Mouse (Mus musculus): ENCODE measurements at regions not wholly inside any gene's neighbourhood (a gene's known extent, or its start where the extent isn't known, plus 50 kb on each side); places are given as distances from the start of the nearest gene placed in this dataset.

GRCm38 (mm10) chr4:99348674-99349073, 53.0 kb downstream of the Gm12689 start:
- DNase-seq (ENCODE audit: low spot score), result no peak

DNA sequence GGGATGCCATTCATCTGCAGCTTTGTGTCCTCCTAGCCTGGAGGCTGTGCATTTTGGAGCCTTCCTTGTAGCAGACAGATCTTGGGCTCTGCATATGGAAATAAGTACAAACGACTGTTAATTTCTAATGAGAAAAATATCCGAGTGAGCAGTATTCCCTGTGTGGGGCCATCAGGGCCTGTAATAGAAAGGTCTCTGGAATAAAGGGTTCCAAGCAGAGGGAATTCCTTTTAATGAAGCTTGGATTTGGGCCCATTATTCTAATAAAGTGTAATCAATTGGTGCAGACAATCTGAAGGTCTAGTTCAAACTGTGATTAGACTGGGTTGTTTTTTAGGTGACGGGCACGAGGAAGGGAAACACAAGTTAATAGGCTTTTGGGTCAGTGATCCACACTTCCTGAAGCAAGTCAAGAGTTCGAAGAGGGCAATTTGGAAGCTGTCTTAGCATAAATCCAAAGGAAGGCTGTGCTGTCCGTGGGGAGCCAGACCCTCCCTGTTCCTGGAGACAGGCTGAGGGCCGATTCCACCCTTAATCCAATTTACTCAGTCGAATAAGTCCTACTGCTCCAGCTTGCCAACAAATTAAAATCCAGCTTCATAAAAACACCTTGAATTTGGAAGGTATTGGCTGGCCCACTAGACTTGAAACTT, 57.5 kb downstream of the Gm12689 start:
- no peak for DNase-seq (ENCODE audit: low spot score)

- DNase-seq (ENCODE audit: low spot score), result no peak
Measured at GRCm38 (mm10) chr4:99354241-99354640, 58.5 kb downstream of the Gm12689 start.

DNA sequence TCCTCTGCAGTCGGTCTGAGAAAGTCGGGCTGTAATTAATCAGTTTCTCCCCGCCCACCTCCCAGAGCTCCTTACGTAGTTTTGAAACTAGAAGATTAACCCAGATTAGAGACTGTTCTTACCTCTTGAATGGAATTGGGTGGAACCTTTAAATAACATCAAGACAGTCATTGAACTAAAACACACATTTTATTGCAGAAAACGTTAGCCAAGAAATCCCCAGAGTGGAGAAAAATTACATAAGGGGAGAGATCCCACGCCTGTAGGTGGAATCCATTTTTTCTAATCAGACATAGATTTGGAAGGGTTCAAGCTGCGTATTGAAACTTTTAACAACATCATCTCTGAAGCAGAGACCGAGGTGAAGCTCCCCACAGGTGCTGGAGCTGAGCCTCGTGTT, 59.1 kb downstream of the Gm12689 start:
- no peak for DNase-seq (ENCODE audit: low spot score)

GRCm38 (mm10) chr4:99368036-99368435, 72.3 kb downstream of the Gm12689 start:
- DNase-seq (ENCODE audit: low spot score), result no peak

DNA sequence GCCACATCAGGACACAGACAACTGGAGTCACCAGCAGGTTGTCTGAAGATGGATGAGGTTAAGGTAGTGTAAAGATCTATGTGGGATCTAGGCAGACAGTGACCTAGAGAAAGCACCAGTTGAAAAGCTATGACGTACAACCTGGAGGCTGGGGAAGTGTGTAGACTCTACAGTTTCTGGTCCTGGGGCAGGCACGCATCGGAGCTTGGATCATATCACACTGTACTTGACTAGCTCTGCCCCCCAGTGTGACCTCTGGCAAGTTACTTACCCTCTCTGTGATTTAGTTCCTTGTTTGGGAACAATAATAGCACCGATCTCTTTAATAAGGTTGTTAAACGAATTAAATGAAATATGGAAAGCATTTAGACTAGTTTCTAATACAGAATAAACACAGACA, 75.5 kb downstream of the Gm12689 start:
- no peak for DNase-seq (ENCODE audit: low spot score)

DNA sequence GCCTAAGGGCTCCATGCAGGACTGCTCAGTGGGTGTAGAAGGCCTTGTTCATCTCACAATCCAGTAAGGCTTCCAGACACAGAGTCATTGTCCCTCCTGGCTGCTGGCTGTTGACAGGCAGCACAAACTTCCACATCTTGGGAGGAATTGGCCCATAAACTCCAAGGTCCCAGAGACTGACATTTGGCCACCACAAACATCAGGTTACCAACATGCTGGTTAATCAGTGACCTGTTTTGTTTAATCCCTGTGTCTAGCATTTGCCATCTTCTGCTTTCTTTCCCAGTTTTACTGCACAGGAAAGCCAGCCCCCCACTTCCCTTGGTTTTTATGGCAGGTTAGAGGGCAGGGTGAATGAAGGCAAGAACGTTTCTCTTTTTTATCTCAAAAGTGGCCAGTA, 80.5 kb downstream of the Gm12689 start:
- DNase-seq (ENCODE audit: low spot score), result no peak

- peak; percentile 38 for DNase-seq (ENCODE audit: low spot score)
Measured at GRCm38 (mm10) chr4:99376911-99377310, 81.2 kb downstream of the Gm12689 start.

GRCm38 (mm10) chr4:99379983-99380382, 84.3 kb downstream of the Gm12689 start:
- peak; percentile 33 for DNase-seq (ENCODE audit: low spot score)

- peak; percentile 37 for DNase-seq (ENCODE audit: low spot score)
Measured at GRCm38 (mm10) chr4:99385381-99385780, 89.7 kb downstream of the Gm12689 start.

GRCm38 (mm10) chr4:99389428-99389827, 93.7 kb downstream of the Gm12689 start:
- no peak for DNase-seq (ENCODE audit: low spot score)

GRCm38 (mm10) chr4:99392986-99393385, 97.3 kb downstream of the Gm12689 start:
- DNase-seq (ENCODE audit: low spot score), result no peak

DNA sequence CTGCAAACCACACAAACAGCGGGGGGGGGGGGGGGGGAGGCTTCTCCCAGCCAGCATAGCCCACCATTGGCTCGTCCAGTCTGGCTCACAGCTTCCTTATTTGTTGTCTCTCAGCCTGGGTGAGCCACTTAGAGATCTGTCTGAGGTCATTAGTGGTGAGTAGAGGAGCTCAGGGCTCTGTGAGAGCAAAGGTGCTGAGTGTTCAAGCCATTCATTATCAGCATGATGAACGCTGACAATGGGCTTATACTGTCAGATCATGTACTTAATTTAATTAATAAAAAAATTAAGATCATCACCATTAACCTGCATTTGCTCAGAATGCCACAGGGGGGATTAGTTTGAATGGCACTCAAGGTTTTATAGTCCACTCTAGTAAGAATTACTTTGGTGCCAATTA, 98.5 kb downstream of the Gm12689 start:
- no peak for DNase-seq (ENCODE audit: low spot score)

DNA sequence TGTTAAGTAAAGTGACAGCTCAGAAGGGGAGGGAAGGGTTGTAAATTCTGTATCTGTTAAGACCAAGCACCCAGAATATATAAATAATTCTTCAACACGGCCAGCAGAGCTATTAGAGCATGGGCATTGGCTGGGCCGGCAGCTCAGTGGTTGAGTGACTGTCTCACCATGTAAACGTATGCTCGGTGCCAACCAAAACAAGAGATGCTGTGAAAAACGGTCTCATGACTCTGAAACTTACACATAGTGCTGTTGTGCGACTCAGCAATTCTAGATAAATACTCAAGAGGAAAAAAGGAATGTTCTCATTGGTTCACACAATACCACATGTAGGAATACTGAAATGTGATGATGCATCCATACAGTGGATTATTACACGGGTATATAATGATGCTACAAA, 111.8 kb downstream of the Gm12689 start:
- DNase-seq (ENCODE audit: low spot score), result no peak

DNA sequence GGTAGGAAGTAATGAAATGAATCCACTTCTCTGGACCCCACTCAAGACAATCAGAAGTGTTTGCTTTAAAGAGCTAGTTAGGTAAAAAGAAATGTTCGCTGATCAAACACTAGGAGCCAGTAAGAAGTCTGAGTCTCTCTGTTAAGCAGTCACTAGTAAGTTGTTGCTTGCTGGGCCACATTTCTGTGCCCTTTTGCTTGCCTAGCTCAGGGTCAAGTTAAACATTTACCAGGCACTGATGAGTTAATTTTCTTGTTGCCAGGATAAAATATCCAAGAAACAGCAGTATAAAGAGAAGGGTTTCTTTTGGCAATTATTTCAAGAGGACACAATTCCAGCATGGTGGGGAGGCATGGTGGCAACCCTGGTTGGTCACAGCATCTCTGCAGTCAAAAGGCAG, 127.7 kb downstream of the Gm12689 start:
- DNase-seq (ENCODE audit: low spot score), result no peak

DNA sequence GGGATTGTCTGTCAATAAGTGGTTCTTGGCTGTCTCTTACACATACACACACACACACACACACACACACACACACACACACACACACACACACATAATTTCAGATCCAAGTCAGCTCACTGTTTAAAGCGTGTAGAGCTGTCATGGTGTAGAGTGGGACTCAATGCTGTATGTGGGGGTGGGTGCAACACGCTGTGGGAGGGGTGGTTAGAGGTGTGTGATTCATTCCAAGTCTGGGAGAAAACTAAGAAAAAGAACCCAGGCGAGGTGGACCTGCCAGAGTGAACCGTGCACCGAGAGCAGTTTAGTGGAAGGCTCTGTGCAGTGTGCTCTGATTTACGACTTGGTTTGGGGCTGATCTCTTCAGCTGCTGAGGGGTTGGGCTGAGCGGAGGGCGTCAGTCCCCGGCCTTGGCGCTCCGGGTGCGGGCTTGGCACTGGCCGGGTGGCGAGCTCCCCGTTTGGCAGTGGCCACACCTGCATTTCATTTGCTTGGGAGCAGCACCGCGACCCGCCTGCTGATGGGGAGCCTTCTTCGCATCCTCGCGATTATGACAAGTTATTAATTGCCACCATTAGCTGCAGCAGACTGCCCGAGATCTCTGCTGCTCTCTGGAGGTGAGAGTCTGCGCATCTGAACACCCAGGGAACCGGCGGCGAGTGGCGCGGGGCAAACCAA, 149.5 kb downstream of the Gm12689 start:
- DNase-seq (ENCODE audit: low spot score), result peak; percentile 44

GRCm38 (mm10) chr4:99445755-99446128, 150.0 kb downstream of the Gm12689 start:
- no peak for DNase-seq (ENCODE audit: low spot score)

GRCm38 (mm10) chr4:99458984-99459383, 163.3 kb downstream of the Gm12689 start:
- DNase-seq (ENCODE audit: low spot score), result peak; percentile 5

DNA sequence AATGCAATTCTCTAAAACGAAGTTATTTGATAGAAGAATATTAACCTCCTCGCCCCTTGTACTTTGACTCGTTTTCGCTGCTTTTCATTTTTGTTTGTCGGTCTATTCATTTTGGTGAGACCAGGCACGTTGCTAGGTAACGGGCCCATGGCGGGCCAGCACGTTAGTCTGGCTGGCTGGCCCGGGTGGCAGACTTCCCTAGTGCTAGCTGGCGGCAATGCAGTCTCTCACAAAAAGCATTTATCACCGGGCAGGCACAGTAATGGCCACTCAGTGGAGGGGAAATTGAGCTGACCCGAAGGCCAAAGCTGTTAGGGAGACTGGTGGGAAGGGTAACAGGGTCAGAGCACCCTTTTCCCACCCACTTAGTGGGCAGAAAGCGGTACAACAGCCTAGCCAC, 163.7 kb downstream of the Gm12689 start:
- peak; percentile 91 for DNase-seq (ENCODE audit: low spot score)

- DNase-seq (ENCODE audit: low spot score), result no peak
Measured at GRCm38 (mm10) chr4:99465493-99465892, 169.8 kb downstream of the Gm12689 start.

DNA sequence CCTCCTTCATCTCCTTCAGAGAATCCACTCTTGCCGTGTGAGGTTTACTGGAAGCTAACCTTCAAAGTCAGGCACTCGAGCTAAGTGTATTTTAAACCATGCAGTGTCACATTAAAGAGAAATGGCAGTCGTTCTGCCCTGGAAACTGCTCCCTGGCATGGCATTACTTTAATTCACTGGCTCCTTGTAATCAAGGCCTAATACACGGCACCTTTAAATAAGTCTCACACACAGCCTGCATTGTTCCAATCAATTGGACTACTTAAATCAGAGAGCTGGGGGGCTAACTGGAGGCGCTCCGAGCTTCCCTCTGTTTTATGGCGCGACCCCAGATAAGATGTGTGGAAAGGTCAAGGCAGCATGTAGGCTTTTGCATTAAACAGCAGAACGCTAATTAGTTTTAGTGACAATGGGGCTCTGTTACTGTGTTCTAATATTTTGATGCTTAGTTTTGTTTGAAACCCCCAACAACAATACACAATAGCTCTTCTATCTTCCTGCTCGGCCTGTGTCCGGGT, 180.1 kb downstream of the Gm12689 start:
- peak; percentile 28 for DNase-seq (ENCODE audit: low spot score)

DNA sequence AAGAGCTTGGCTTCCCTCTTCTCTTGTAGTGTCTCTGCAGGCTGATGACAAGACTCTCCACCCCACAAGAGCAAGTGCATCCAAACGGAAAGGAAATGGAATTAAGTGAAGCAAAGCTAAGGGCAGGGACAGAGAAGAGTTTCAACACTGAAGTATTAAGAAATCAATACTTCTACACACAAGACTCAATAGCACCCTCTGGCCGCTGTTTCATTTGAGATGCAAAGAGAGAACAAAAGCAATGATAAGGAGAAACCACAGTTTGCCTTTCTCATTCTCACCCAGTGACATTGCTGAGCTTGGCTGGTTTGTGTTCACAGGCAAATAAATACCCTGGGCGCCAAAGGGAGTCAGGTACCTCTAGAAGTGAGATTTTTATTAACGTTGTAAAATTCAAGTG, 171.8 kb upstream of the Foxd3 start:
- no peak for DNase-seq (ENCODE audit: low spot score)

All from embryo, embryonic 10 days (tissue).